Mouse (Mus musculus) cerebellum, adult 2 months (tissue): ENCODE measurements at regions not wholly inside any gene's neighbourhood (a gene's known extent, or its start where the extent isn't known, plus 50 kb on each side); places are given as distances from the start of the nearest gene placed in this dataset.

Experiments
- DNase-seq, 2 experiments: peaks; one replicate each; pipeline ENCODE4 v3.0.0; 2021
- H3K27ac ChIP-seq: fragments of 200-500 bp; 2 replicates; pipeline ENCODE4 v1.5.1; 2012; ENCODE audit warnings: low read length, control low read depth, inconsistent platforms; ENCODE audit not compliant: insufficient read depth
- H3K27me3 ChIP-seq: fragments of 200-500 bp; 2 replicates; pipeline ENCODE4 v1.6.1; 2012; ENCODE audit warnings: inconsistent platforms, mild to moderate bottlenecking, low read length, moderate library complexity; ENCODE audit not compliant: control insufficient read depth, insufficient read depth
- H3K4me1 ChIP-seq: fragments of 200-500 bp; 2 replicates; pipeline ENCODE4 v1.6.1; 2011; ENCODE audit warnings: low read length; ENCODE audit not compliant: control insufficient read depth, insufficient read depth
- H3K4me3 ChIP-seq: fragments of 200-500 bp; replicated peaks from 2 replicates; pipeline ENCODE3; 2011; ENCODE audit warnings: mild to moderate bottlenecking, low read depth, low read length, control low read depth; ENCODE audit not compliant: insufficient read depth
- CTCF ChIP-seq: fragments of 200-500 bp; IDR thresholded peaks from 2 replicates; pipeline ENCODE4 v1.5.1; 2011; ENCODE audit warnings: low read depth, mild to moderate bottlenecking, control low read depth, low read length, moderate library complexity, borderline replicate concordance; ENCODE audit not compliant: insufficient read depth
- POLR2A ChIP-seq: fragments of 200-500 bp; IDR thresholded peaks from 2 replicates; pipeline ENCODE4 v1.6.1; 2011; ENCODE audit warnings: low read length, control low read depth, borderline replicate concordance; ENCODE audit not compliant: insufficient read depth
- WGBS: fragments of 180-500 bp; shearing (Covaris S2); methylation state at CpG from one replicate; pipeline ENCODE4 v1.1.7; 2018; 5-methylcytosine and 5-hydroxymethylcytosine counted together

DNA sequence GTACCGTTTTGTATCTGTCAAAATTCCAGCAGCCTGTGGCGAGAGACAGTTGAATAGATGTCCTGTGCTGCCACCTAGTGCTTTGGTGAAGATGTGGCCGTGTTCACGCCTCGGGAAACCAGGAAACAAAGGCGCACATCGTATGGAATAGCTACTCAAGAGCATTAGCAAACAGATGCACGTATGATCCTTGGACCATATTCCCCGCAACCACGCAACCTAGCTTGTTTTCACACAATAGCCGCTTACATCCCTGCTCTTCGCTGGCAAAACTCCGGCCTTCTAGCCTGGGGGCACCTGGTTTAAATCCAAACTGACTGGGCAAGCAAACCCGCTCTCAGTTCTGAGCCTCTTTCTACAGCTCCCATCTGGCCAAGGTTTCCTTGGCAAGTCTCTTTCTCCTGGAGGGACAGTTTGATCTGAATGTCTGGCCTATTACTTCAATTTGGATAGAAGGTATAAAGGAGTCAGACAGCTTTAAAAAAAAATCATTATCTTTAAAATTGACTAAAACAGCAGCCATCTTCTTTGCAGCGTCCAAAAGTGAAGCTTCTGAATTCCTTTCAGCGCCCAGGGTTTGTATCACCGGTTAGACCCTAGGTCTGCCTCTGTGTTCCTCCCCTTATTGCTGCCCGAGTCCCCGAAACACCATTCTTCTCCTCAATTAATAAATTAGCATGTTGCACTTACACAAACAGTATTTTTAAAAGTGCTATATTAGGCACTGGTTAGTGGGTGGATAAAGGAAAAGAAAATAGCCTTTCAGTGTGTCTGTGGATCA, 295.0 kb upstream of the Prkd1 start:
- Histone ChIP-seq H3K4me1 (no peaks in the 10 kb centered on the region), H3K27ac (no peak overlapping the region), H3K4me3 (peak overlapping the region; percentile 59), H3K27me3 (no peaks in the 10 kb centered on the region; the same call in 1 of the 2 replicates)
- DNase-seq = peak; percentile 71 to 72
- 7% methylated on average over 19 of the region's 19 CpGs for WGBS
- TF ChIP-seq POLR2A (no peak), CTCF (peak; percentile 88)

DNA sequence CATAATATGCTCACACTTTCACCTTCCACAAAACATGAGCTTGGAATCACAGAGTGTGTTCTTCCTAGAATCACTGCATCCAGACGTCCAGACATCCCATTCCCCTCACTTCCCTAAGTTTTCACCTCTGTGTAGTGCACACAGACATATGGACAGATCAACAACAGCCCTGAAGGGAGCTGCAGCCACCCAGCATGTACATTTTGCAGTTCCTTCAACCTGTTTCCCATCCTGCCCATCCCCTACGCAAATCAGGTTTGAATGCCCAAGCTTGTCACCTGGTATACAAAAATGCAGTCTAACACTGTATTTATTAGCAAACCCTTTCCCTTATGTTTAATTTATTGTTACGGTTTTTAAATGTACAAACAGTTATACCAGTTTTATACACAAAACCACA, 294.4 kb upstream of the Prkd1 start:
- DNase-seq = no peak
- Histone ChIP-seq H3K27ac (no peak overlapping the region), H3K4me1 (no peaks in the 10 kb centered on the region), H3K27me3 (no peaks in the 10 kb centered on the region; the same call in 1 of the 2 replicates), H3K4me3 (no peak overlapping the region)
- TF ChIP-seq CTCF (no peak), POLR2A (no peak)
- WGBS = 12% methylated on average over 3 of the region's 3 CpGs

DNA sequence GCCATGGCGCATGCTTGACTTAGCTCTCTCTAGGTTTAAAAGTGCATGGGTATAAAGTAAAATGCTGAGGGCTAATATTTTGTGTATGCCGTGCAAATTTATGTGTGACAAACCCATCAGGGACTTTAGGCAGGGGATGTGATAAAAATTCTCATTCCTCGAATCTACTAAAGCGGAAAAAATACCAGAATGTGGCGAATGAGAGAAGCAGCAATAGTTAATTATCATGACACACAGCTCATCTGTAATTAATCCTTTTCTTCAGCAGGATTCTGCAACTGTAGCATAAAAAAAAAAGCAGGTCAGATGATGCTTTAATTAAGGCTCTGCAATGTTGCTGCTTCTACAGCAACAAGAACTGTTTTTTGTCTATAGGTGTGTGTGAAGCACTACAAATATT, 286.6 kb upstream of the Prkd1 start:
- H3K4me3 ChIP-seq = no peak overlapping the region
- WGBS = 57% methylated on average over 5 of the region's 5 CpGs
- no peaks in the 10 kb centered on the region; the same call in 1 of the 2 replicates for H3K27me3 ChIP-seq
- H3K4me1 ChIP-seq = no peaks in the 10 kb centered on the region
- DNase-seq = no peak
- TF ChIP-seq POLR2A (no peak), CTCF (no peak)
- H3K27ac ChIP-seq = no peak overlapping the region

DNA sequence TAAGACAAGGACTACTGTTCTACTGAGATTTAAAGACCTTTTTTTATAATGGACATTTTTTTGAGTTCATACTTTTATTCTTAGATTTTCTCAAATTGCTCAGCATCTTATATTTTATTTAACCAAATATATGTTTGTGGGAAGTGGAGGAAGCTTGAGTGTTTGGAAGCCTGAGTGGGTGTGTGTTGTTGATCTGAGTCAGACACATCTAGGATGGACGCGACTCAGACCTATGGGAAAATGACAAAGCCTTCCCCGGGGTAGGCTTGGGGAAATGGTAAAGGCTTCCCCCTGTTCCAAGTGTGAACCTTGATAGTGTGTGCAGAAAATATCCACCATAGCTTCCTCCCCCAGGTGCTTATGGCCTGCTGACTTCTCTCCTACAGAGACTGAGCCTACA, 283.6 kb upstream of the Prkd1 start:
- no peak overlapping the region for H3K27ac ChIP-seq
- no peaks in the 10 kb centered on the region for H3K4me1 ChIP-seq
- H3K27me3 ChIP-seq = no peaks in the 10 kb centered on the region
- DNase-seq = no peak
- no peak overlapping the region for H3K4me3 ChIP-seq
- TF ChIP-seq CTCF = no peak
- no peak for TF ChIP-seq POLR2A
- 96% methylated on average over 3 of the region's 3 CpGs for WGBS

DNA sequence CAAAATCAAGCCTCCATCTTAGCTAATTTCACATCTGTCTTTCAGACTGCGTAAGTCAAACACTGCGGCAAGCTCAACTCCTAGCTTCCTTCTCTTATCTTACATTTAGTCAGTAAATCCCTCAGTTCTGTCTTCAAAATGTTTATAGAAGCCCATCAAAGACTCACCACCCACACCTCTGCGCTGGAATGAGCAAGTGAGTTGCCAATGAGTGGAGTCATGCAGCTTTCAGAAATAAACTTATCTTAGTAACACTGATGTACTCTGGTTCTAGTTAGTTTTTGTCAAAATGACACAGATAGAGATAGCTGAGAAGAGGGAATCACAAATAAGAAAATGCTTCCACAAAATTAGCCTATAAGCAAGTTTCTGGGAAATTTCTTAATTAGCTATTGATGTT, 280.7 kb upstream of the Prkd1 start:
- Histone ChIP-seq H3K27me3 (no peaks in the 10 kb centered on the region), H3K27ac (no peak overlapping the region), H3K4me1 (no peaks in the 10 kb centered on the region), H3K4me3 (no peak overlapping the region)
- TF ChIP-seq CTCF (no peak), POLR2A (no peak)
- no peak for DNase-seq
- WGBS = 95% methylated on average over 3 of the region's 3 CpGs

DNA sequence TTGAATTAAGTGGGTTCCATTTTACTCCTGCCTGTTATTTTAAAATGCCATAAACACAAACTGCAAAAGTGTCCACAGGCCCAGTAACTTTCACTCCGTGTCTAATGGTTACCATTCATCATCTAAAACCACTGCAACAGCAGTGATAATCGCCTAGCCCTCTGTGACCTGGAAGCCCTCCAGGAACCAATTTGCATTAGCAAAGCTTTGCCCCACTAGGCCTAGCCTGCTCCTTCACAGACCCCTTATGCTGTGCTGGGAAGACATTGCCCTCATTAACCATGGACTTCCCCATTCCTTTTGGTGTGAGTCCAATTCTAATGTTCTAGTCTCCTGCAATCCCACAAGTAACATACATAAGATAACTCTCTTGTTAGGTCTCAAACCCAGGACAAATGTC, 277.3 kb upstream of the Prkd1 start:
- Histone ChIP-seq H3K4me1 (no peaks in the 10 kb centered on the region), H3K27ac (no peak overlapping the region), H3K4me3 (no peak overlapping the region), H3K27me3 (no peaks in the 10 kb centered on the region)
- WGBS = 15% methylated on average over 2 of the region's 2 CpGs
- DNase-seq = no peak
- TF ChIP-seq POLR2A (no peak), CTCF (no peak)

DNA sequence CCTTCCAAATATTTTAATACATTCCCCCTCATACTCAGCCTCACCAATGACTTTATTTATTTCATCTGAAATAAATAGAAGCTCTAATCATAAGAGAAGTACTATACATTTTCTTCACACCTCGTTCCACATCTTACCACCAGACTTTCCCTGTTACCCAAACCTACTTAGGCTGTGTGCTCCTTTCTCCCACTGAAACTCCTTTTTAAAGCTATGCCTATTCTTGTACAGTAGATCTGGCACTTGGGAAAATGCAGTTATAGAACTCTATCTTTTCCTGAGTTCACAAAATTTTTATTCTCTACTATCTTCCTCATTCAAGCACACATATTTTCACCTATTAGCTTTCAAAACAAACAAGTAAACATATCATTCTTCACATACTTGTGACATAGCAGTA, 272.8 kb upstream of the Prkd1 start:
- Histone ChIP-seq H3K4me1 (no peaks in the 10 kb centered on the region), H3K4me3 (no peak overlapping the region), H3K27me3 (no peaks in the 10 kb centered on the region), H3K27ac (no peak overlapping the region)
- 84% methylated on average over 1 of the region's 1 CpGs for WGBS
- DNase-seq = no peak
- no peak for TF ChIP-seq CTCF
- TF ChIP-seq POLR2A = no peak
